Mouse (Mus musculus) central nervous system, embryonic 18 days (tissue): ENCODE results near the gene Gm13083. TPM values are rescaled to one million over a fixed set of nuclear protein-coding genes. Genes with fewer than 3 reads are reported as not detected.

ENCODE experiments used
- polyA plus RNA-seq: library from polyadenylated mRNA; depleted of rRNA; stranded (reverse); fragments of >200 nt; gene quantifications from 2 replicates; pipeline ENCODE4 v1.2.3, GENCODE M21; 2012; rRNA removed

Gene Gm13083
- polyA plus RNA-seq: not detected in 2 replicates

DNA sequence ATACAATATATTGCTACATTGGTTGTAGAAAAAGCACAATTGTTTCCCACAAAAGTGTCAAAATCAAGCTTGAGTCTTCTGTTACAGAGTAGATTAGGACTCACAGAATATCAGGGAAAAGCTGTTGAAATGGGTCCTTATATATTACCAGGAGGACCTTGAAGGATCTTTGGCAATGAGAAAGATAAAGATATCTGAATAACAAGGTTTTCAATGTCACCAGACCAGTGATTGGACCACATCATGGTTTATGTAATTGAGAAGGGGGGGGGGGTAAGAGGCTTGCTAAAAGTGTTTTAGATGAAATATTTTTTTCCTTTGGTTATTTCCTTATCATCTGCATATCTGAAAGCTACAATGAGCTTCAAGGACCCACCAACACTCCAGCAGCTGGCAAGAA, at the start of gene Gm13083:
Gm13083 (plus strand) TSS at position 301 of the 400 bp plus-strand sequence.

GRCm38 (mm10) chr4:143657146-143657545, 42.3 kb downstream of the Gm13083 start, which contains the start of gene Gm13088:
TSS of gene Gm13088 (minus strand) at chr4:143657246.

Other genes starting within 250 kb of the Gm13083 start
- gene Pramel1, start 220.6 kb upstream of the Gm13083 start, polyA plus RNA-seq: not detected in 2 replicates
- gene Pramef8, start 202.6 kb upstream of the Gm13083 start, polyA plus RNA-seq: 11.2 and 13.6 TPM in 2 replicates
- gene Oog4, start 164.7 kb upstream of the Gm13083 start, polyA plus RNA-seq: not detected in 2 replicates
- gene Gm13043, start 103.7 kb upstream of the Gm13083 start, polyA plus RNA-seq: not detected in 2 replicates
- not detected in 2 replicates for gene Gm13040, start 79.0 kb upstream of the Gm13083 start, polyA plus RNA-seq
- not detected in 2 replicates for gene BC080695, start 63.3 kb upstream of the Gm13083 start, polyA plus RNA-seq
- not detected in 2 replicates for gene Gm13057, start 63.3 kb upstream of the Gm13083 start, polyA plus RNA-seq
- gene Gm13088, start 42.2 kb downstream of the Gm13083 start, polyA plus RNA-seq: not detected in 2 replicates
- gene Gm13089, start 87.7 kb downstream of the Gm13083 start, polyA plus RNA-seq: not detected in 2 replicates
- gene Gm13078, start 104.5 kb downstream of the Gm13083 start, polyA plus RNA-seq: not detected in 2 replicates
- gene Gm13023, start 174.3 kb downstream of the Gm13083 start, polyA plus RNA-seq: not detected in 2 replicates
- not detected in 2 replicates for gene Gm13084, start 201.1 kb downstream of the Gm13083 start, polyA plus RNA-seq
- not detected in 2 replicates for gene Gm13103, start 231.5 kb downstream of the Gm13083 start, polyA plus RNA-seq